Mouse (Mus musculus) brain, embryonic 14.5 days (tissue): ENCODE results near the gene Sgms1. TPM values are rescaled to one million over a fixed set of nuclear protein-coding genes. Genes with fewer than 3 reads are reported as not detected.
A peak's percentile ranks its signal among the peaks of the same experiment; 100 is the strongest.

Experiments
- DNase-seq: peaks from one replicate; pipeline ENCODE4 v3.0.0-alpha.2; 2011; ENCODE audit warnings: low read depth
- CTCF ChIP-seq: fragments of 200-500 bp; IDR thresholded peaks from 2 replicates; pipeline ENCODE4 v1.5.1; 2012; ENCODE audit warnings: inconsistent platforms, mild to moderate bottlenecking, moderate library complexity, borderline replicate concordance; ENCODE audit not compliant: insufficient read depth, insufficient read length; ENCODE audit errors: extremely low read depth
- POLR2A ChIP-seq: fragments of 200-500 bp; IDR thresholded peaks from 2 replicates; pipeline ENCODE4 v1.6.1; 2012; ENCODE audit warnings: mild to moderate bottlenecking, inconsistent platforms, borderline replicate concordance; ENCODE audit not compliant: poor library complexity, insufficient read depth, insufficient read length, severe bottlenecking; ENCODE audit errors: extremely low read depth
- polyA plus RNA-seq: library from polyadenylated mRNA; depleted of rRNA; stranded (reverse); fragments of >200 nt; gene quantifications from 2 replicates; pipeline ENCODE4 v1.2.3, GENCODE M21; 2012

Sgms1 gene
- polyA plus RNA-seq, 1 experiment: 13.6 TPM

- no peak for DNase-seq
- TF ChIP-seq CTCF (no peak), POLR2A (no peak)
Measured at GRCm38 (mm10) chr19:32214905-32215806, 174.4 kb downstream of the Sgms1 start.

- DNase-seq: no peak
- no peak for TF ChIP-seq CTCF
- no peak for TF ChIP-seq POLR2A
Measured at GRCm38 (mm10) chr19:32213577-32213976, 175.9 kb downstream of the Sgms1 start.

GRCm38 (mm10) chr19:32211293-32211585 is 178.3 kb downstream of the Sgms1 start:
- DNase-seq: no peak
- TF ChIP-seq CTCF: no peak
- no peak for TF ChIP-seq POLR2A

- peak; percentile 71 for DNase-seq
- no peak for TF ChIP-seq POLR2A
- no peak for TF ChIP-seq CTCF
Measured at GRCm38 (mm10) chr19:32210450-32211292, 178.8 kb downstream of the Sgms1 start.

GRCm38 (mm10) chr19:32210099-32210449 is 179.4 kb downstream of the Sgms1 start:
- TF ChIP-seq POLR2A (no peak), CTCF (no peak)
- DNase-seq: no peak

GRCm38 (mm10) chr19:32202131-32203114 is 187.1 kb downstream of the Sgms1 start:
- TF ChIP-seq CTCF (no peak), POLR2A (no peak)
- DNase-seq: no peak

GRCm38 (mm10) chr19:32199861-32200574 is 189.5 kb downstream of the Sgms1 start:
- DNase-seq: no peak
- no peak for TF ChIP-seq POLR2A
- TF ChIP-seq CTCF: no peak

GRCm38 (mm10) chr19:32199133-32199532 is 190.4 kb downstream of the Sgms1 start:
- no peak for DNase-seq
- no peak for TF ChIP-seq CTCF
- TF ChIP-seq POLR2A: no peak

GRCm38 (mm10) chr19:32198494-32199106 is 190.9 kb downstream of the Sgms1 start:
- TF ChIP-seq POLR2A: no peak
- no peak for DNase-seq

GRCm38 (mm10) chr19:32196976-32197819 is 192.3 kb downstream of the Sgms1 start:
- TF ChIP-seq CTCF (no peak), POLR2A (no peak)
- no peak for DNase-seq

- TF ChIP-seq CTCF (no peak), POLR2A (no peak)
- DNase-seq: peak; percentile 34
Measured at GRCm38 (mm10) chr19:32196222-32196621, 193.3 kb downstream of the Sgms1 start.
